Mouse (Mus musculus) CH12F3 (cell line): ENCODE results near the gene Ick.

Source experiments
- in situ Hi-C: fragments of 300-500 bp; cut with MboI; formaldehyde crosslinking; loops from 2 replicates; pipeline ENCODE4 v1.14.3; 2020; ENCODE audit warnings: low sequenced_read_pairs

The Ick gene

DNA sequence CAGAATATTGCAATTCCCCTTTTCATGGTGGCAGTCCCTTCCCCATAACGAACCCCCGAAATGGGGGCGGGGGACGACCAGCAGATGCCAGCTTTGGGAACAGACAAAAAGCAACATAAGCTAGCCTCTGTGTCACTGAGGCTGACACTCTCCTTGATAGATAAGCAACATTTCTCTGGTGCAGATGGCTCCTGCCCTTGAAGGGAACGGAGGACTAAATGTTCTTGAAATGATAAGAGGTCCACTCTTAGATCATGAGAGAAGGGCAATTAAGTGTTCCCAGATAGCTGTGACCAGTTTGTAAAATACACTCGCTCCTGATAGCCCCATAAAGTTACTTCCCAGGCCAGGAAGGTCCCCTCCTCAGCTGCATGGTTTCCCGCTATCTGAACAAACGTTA, 79.9 kb downstream of the Ick start:
- in situ Hi-C loops, result no loop called here

DNA sequence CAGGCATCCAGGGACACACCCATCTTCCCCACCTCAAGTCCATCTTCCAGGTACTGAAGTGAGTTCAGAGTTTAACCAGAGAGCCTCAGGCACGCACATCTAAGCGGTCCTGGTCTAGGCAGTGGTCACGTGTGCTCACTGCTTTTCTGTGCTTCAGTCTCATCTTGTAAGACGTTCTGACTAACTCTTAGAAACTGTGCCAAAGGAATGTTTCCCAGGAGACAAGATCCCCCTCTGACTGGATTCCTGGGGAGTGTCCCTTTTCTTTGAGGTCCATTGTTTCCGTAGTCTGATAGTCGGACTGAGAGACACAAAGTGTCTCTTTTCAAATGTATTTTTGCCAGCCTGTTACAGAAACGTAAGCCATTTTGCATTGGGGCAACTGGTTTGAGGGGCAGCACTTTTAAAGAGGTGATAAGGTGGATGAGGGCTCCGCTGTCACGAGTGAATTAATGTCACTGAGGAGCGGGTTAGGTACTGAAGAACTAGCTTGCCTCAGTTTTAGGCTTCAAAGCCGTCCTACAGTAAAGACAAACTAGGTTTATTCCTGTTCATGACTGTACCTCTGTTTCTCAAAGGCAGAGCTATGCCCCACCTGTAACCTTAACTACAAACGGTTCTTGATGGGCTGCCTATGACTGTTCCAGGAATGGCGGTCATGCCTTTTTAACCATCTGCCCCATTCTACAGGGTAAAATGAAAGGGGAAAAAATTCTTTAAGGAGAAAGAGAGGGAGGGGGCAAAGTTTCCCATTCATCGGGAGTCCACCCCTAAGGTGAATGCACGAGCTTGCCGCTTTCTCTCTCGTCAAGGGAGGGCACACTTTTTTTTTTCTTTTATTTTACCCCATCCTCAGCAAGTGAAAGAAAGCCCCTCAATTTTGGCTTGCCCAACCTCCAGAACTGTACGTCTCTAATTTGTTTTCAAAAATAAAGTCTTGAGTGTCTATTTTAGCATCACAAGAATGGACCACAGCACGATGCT, 82.0 kb downstream of the Ick start:
- in situ Hi-C loops, result no loop called here

DNA sequence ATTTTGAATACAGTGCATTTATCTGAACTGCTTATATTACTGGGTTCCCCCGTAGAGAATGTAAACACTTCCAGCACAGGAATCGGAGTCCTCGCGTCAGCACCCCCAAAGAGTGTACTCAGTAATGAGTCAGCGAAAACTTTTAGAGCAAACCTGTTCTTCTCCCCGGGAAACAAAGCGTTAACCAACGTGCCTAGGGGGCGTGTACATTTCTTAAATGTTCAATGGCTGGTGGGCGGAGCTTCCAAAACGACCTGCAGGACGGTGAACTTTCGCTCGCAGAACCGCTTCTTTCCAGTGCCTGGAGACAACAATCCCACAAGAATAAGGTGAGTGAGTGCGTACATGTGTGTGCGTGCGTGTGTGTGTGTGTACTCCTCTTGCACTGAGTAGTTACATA, 82.7 kb downstream of the Ick start:
- in situ Hi-C loops, result no loop called here

DNA sequence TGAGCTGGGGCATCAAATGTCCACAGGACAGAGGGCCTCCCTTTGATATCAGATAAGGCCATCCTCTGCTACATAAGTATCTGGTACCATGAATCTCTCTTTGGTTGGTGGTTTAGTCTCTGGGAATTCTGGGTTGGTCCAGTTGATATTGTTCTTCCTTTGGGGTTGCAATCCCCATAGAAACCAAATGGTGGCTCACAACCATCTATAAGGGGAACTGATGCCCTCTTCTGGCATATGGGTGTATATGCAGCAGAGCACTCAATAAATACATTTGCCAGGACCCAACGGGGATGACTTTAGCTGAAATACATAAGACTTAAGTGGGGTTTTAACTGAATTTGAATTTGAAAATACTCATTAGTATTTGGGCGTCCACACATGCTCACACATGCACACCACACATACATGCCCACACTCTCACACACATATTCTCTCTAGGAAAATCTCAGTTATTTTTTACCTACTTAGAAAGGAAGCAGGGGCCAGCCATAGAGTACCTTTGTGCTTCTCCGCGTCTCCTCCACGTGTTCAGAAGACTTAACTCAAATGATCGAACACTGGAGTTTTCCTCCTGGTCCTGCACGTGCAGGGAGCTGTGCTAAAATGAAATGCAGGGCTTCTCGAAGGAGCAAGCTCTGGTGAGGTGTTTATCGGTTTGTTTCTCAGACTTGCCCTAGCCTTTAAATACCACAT, 85.1 kb downstream of the Ick start:
- in situ Hi-C loops, result no loop called here

GRCm38 (mm10) chr9:78195034-78195433, 86.0 kb downstream of the Ick start:
- in situ Hi-C loops, result no loop called here

GRCm38 (mm10) chr9:78197801-78198200, 88.8 kb downstream of the Ick start:
- in situ Hi-C loops, result no loop called here

DNA sequence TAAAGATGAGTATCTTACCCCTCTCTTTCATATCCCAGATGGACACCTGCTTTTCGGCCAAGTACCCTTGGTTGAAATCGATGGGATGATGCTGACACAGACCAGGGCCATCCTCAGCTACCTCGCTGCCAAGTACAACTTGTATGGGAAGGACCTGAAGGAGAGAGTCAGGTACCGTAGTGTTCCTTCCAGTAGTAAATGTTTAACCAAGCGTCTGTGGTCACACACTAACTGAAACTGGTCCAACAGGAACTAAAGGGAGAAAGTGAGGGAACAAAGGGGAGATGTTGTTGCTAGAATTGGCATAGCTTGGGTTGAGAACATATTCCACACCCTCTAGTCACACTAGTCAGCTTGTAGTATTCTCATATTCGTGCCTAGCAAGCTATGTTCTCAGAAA, 95.2 kb downstream of the Ick start:
- in situ Hi-C loops, result no loop called here

GRCm38 (mm10) chr9:78208956-78209355, 100.0 kb downstream of the Ick start:
- in situ Hi-C loops, result no loop called here

DNA sequence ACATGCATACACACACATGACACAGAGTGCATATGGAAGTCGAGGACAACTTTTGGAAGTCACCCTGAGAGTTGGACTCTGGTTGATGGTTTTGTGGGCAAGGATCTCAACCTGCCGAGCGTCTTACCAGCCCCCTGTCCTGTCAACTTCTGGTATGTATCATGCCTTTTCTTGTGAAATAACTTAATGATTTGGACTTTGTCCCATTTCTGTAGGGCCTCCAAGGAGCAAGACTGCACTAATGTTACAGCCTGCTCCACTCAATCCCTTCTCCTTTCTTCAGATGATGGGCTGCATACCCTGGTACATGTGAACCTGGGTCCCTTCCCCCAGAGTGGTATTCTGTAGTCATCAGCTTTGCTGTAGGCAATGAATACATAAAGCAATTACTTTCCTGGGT, 101.1 kb downstream of the Ick start:
- in situ Hi-C loops, result no loop called here

GRCm38 (mm10) chr9:78210821-78211220, 101.8 kb downstream of the Ick start:
- in situ Hi-C loops, result no loop called here

GRCm38 (mm10) chr9:78211521-78211920, 102.5 kb downstream of the Ick start:
- in situ Hi-C loops, result no loop called here

DNA sequence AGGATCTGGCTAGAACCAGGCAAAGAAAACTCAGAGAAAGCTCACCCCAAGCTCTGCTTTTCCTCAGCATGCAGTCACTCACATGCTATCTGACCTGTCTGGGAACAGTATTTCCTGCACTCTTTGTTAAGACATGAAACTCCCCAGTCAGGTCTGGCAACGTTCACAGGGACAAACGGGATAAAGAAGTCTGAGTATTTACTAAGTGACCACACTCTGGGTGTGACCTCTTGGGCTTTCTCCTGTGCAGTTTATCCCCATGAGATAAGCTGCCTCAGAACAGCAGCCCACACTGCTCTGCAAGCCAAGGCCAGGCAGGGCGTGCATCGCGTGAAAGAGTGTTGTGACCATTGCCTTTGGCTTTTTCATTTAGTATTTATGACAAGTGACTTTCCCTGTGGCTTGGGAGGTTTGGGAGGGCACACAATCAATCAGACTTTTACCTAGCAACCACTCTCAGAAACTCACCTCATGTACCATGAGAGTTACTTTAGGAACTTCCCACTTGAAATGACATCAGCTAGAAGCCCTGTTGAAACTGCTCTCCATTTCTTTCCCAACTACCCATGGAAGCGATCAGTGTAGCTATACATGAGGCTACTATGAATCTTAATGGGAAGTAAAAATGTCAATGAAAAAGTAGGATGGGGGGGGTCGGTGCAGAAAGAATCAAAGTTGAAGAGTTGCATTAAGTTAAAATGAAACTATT, 103.5 kb downstream of the Ick start:
- in situ Hi-C loops, result no loop called here

DNA sequence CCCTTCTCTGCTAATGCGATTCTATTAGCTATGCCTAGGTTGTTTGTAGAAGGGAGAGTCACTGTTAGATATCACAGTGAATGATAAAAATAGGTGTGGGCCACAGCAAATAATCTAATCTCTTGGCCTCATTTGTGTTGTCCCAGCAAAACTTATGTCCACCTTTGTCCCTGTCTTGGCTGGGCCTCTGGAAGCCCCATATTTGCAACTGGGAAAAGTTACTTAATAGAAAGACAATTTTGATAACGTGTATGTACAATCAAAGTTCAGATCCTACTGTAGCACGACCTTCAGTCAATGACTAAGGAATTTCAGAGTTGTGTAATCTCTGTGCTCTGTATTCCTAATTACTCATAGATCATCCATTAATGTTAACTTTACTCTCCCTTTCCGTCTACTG, 108.1 kb downstream of the Ick start:
- in situ Hi-C loops, result no loop called here
